Mouse (Mus musculus) adrenal gland (tissue): ENCODE results near the gene Hlx.

Experiments
- intact Hi-C: fragments of 180-260 bp; cut with DNase I; formaldehyde crosslinking; loops from one replicate; pipeline ENCODE4 v1.15.1; 2025
- long read RNA-seq, 2 experiments: library from polyadenylated mRNA; unstranded; transcript quantifications; one replicate each; pipeline ENCODE4 v2.0.0; 2020; ENCODE audit warnings: borderline replicate concordance in 1 of 2; ENCODE audit not compliant: insufficient replicate concordance in 1 of 2

Gene Hlx
- long read RNA-seq, experiment 1, partial matches to known transcripts: 2 of 3 reads
- long read RNA-seq, experiment 1, other reads (novel, unspliced or antisense): 0 of 3 reads
- long read RNA-seq, experiment 2: 0 reads

- intact Hi-C loops: no loop called here
Observed at GRCm38 (mm10) chr1:184732556-184733049, at the start of gene Hlx. Gene Hlx (minus strand): TSS chr1:184732619.

- intact Hi-C loops: no loop called here
Observed at GRCm38 (mm10) chr1:184782161-184782513, 49.7 kb upstream of the Hlx start.

- intact Hi-C loops: no loop called here
Observed at GRCm38 (mm10) chr1:184781286-184782160, 49.1 kb upstream of the Hlx start.

- intact Hi-C loops: loop anchor here (10.0 kb wide), 1 partner anchor 513 kb away; no protein-coding TSS in a partner anchor
Observed at GRCm38 (mm10) chr1:184778157-184778556, 45.7 kb upstream of the Hlx start.

- intact Hi-C loops: loop anchor here (10.0 kb wide), 1 partner anchor 512 kb away; no protein-coding TSS in a partner anchor
Observed at GRCm38 (mm10) chr1:184777061-184777795, 44.8 kb upstream of the Hlx start.

- intact Hi-C loops: loop anchor here (10.0 kb wide), 1 partner anchor 510 kb away; no protein-coding TSS in a partner anchor
Observed at GRCm38 (mm10) chr1:184775289-184775688, 42.9 kb upstream of the Hlx start.

GRCm38 (mm10) chr1:184771891-184772249, 39.5 kb upstream of the Hlx start:
- intact Hi-C loops: loop anchor here (10.0 kb wide), 1 partner anchor 507 kb away; no protein-coding TSS in a partner anchor

GRCm38 (mm10) chr1:184771202-184771890, 38.9 kb upstream of the Hlx start:
- intact Hi-C loops: loop anchor here (10.0 kb wide), 1 partner anchor 507 kb away; no protein-coding TSS in a partner anchor

- intact Hi-C loops: no loop called here
Observed at GRCm38 (mm10) chr1:184763866-184764265, 31.4 kb upstream of the Hlx start.

- intact Hi-C loops: no loop called here
Observed at GRCm38 (mm10) chr1:184762941-184763340, 30.5 kb upstream of the Hlx start.

GRCm38 (mm10) chr1:184761988-184762387, 29.6 kb upstream of the Hlx start:
- intact Hi-C loops: no loop called here

GRCm38 (mm10) chr1:184752671-184753070, 20.3 kb upstream of the Hlx start:
- intact Hi-C loops: no loop called here

GRCm38 (mm10) chr1:184750114-184750664, 17.8 kb upstream of the Hlx start:
- intact Hi-C loops: no loop called here

GRCm38 (mm10) chr1:184748692-184749152, 16.3 kb upstream of the Hlx start:
- intact Hi-C loops: no loop called here

- intact Hi-C loops: loop anchor here (2.0 to 5.0 kb wide), 2 partner anchors 291 to 471 kb away; no protein-coding TSS in a partner anchor
Observed at GRCm38 (mm10) chr1:184737876-184738479, 5.6 kb upstream of the Hlx start.

GRCm38 (mm10) chr1:184737228-184737627, 4.8 kb upstream of the Hlx start:
- intact Hi-C loops: loop anchor here (5.0 kb wide), 1 partner anchor 470 kb away; no protein-coding TSS in a partner anchor

- intact Hi-C loops: loop anchor here (5.0 kb wide), 1 partner anchor 469 kb away; no protein-coding TSS in a partner anchor
Observed at GRCm38 (mm10) chr1:184736260-184736659, 3.8 kb upstream of the Hlx start.

- intact Hi-C loops: loop anchor here (5.0 kb wide), 1 partner anchor 468 kb away; no protein-coding TSS in a partner anchor
Observed at GRCm38 (mm10) chr1:184734991-184735920, 2.8 kb upstream of the Hlx start.
